Mouse (Mus musculus): ENCODE data around the gene Znrf2.

Gene Znrf2

DNA sequence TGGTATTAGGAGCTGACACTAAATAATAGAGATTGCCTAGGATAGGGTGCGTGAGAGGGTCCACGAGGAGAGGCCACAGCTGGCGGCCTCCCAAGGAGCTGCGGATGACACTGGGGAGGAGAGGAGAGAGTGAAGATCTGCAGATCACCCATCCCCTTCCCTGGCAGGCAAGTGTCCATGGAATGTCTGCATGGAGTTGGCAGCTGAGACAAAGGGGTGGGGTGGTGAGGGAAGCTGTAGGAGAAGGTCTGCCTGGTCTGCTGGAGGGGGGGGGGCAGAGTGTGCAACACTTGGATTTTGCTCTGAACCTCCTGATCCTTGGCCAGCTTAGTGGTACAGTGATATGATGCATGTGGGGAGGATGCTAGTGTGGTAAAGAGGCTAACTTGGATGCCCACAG is 98.3 kb downstream of the Znrf2 start:
- no peak for DNase-seq (ENCODE audit: low read depth, low spot score)

GRCm38 (mm10) chr6:54916163-54916562 is 99.4 kb downstream of the Znrf2 start:
- DNase-seq (ENCODE audit: low read depth, low spot score), result no peak

GRCm38 (mm10) chr6:54916941-54917340 is 100.2 kb downstream of the Znrf2 start:
- DNase-seq (ENCODE audit: low read depth, low spot score), result no peak

GRCm38 (mm10) chr6:54917523-54917922 is 100.8 kb downstream of the Znrf2 start:
- DNase-seq (ENCODE audit: low read depth, low spot score), result peak; percentile 20

- DNase-seq (ENCODE audit: low read depth, low spot score), result no peak
Measured at GRCm38 (mm10) chr6:54918521-54918920, 101.8 kb downstream of the Znrf2 start.

DNA sequence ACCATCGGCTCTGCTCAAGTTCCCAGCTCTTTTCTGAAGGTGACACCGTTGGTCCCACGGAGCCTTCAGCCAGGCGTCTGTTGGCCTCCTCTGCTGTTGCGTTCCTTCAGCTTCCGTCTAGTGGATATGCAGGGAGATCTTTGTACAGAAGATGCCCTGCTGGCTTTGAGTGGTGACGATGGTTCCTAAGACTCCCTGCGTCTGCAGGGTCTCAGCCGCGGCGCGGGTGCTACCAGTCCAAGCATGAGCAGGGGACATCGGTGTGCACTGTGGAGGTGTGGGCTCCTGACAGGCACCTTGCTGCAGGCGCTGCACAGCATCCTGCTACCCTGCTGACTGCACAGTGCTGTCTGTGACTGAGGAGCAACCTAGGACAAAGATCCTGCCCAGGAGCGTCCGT is 107.8 kb downstream of the Znrf2 start:
- DNase-seq (ENCODE audit: low read depth, low spot score), result no peak

DNA sequence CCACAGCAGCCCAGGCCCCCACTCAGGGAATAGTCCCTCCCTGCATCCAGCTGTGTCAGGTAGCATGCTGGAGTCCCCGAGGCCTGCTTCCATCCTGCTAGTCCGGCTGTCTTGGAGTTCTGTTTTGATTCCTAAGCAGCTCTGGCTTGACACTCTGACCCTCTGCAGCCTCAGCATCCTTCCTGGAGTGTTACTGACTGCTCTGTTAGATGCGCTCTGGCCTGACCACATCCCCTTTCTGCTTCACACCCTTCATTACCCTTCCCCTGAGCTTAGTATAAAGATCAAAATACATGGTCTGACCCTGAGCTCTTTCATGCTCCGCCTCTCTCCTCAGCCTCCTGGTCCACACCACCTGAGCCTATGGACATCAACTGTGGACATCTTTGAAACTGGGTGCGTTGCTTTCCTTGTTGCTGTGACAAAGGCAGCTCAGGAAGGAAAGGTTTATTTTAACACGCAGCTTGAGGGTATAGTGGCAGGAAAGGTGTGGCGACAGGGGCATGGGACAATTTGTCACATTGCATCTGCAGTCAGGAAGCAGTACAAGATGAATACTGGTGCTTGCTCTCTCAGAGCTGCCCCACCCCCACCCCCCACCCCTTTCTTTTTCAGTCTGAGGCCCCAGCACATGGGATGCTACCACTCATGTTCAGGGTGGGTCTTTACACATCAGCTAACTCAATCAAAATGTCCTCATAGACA is 109.2 kb downstream of the Znrf2 start:
- DNase-seq (ENCODE audit: low read depth, low spot score), result no peak

GRCm38 (mm10) chr6:54926899-54927298 is 110.2 kb downstream of the Znrf2 start:
- DNase-seq (ENCODE audit: low read depth, low spot score), result no peak

- no peak for DNase-seq (ENCODE audit: low read depth, low spot score)
Measured at GRCm38 (mm10) chr6:54927946-54928345, 111.2 kb downstream of the Znrf2 start.

GRCm38 (mm10) chr6:54931641-54932040 is 114.9 kb downstream of the Znrf2 start:
- no peak for DNase-seq (ENCODE audit: low read depth, low spot score)

DNA sequence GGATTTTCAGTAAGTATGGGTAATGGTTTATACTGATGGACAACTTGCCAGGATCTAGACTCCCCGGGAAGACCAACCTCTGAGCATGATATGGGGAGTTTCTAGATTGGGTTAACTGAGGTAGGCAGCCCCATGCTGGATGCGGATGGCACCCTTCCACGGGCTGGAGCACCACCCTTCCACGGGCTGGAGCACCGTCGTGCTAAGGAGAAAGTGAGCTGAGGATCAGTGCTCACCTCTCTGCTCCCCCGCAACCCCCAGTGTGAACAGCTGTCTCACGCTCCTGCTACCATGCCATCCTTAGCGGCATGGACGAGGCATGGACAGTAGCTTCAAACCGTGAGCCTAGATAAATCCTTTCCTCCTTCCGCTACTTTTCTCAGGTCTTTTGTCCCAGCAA is 115.8 kb downstream of the Znrf2 start:
- no peak for DNase-seq (ENCODE audit: low read depth, low spot score)

- no peak for DNase-seq (ENCODE audit: low read depth, low spot score)
Measured at GRCm38 (mm10) chr6:54933216-54933615, 116.5 kb downstream of the Znrf2 start.

- no peak for DNase-seq (ENCODE audit: low read depth, low spot score)
Measured at GRCm38 (mm10) chr6:54933866-54934265, 117.2 kb downstream of the Znrf2 start.

GRCm38 (mm10) chr6:54934313-54934712 is 117.6 kb downstream of the Znrf2 start:
- DNase-seq (ENCODE audit: low read depth, low spot score), result no peak

DNA sequence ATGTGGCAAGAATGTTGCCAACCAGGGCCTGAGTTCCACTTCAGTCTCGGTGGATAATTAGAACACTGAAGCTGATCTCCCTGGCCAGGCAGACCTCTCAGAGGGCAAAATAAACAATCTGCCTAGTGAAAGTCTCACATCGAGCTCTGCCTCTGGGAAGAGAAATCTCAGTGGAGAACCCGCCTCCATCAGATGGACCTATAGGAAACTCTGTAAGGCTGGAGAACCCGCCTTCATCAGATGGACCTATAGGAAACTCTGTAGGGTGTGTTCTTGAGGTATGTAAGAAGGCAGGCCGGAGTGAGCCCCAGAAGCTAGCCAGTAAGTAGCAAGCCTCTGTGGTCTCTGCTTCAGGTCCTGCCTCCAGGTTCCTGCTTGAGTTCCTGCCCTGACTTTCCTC is 118.2 kb downstream of the Znrf2 start:
- no peak for DNase-seq (ENCODE audit: low read depth, low spot score)

DNA sequence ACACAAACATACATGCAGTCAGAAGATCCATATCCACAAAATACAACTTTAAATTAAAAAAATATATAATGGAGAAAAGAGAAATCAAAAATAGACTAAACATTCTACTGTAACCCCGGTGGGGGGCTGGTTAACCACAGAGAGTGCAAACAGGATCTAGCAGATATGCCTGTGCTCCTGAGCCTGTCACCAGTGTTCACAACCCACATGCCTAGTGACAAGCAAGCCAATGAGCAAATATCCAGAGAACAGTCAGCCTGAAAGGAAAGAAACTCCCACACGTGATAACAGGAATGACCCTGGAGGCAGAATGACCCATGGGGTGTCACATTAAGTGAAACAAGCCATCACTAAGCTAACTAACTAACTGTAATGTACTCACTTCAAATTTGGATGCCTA is 119.8 kb downstream of the Znrf2 start:
- DNase-seq (ENCODE audit: low read depth, low spot score), result no peak

GRCm38 (mm10) chr6:54939631-54940030 is 122.9 kb downstream of the Znrf2 start:
- no peak for DNase-seq (ENCODE audit: low read depth, low spot score)

DNA sequence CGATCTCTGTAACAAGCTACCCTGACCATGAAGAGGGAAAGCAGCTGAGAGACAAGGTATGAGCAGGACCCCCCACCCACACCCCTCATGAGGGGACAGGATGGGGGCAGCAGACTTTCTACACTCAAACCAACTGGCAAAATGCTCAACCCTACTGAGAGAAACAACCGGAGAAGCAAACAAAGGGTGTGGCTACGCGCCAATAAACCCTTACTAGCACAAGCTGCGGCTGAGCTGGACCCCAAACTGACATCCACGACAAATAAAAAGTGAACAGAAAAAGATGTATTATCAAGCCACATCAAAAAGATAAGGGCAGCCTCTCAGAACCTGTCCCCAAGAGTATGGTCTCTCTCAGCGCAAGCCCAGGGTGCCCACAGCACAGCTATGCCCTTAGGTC is 123.4 kb downstream of the Znrf2 start:
- no peak for DNase-seq (ENCODE audit: low read depth, low spot score)

DNA sequence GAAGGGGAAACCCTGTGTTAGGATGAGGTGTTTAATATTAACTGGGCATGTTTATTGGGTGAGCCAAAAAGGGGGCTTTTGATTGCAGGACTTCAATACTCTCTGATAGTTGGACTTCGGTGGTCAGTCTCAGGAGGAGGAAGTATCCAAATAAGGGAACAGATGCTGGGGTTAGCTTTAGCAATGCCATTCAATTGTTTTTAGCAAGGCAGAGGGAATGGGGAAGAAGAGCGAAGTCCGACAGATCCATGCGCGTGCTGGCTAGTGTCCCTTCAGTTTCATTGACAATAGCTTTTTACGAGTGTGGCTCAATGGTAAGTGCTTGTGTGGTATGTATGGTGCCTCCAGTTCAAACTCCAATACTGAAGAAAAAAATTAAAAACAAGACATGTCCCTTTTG is 124.4 kb downstream of the Znrf2 start:
- no peak for DNase-seq (ENCODE audit: low read depth, low spot score)

All from embryo, embryonic 11.5 days (tissue).